Mouse (Mus musculus) cerebellum, adult 18-20 months (tissue): ENCODE data around the gene Mok.
A peak's percentile ranks its signal among the peaks of the same experiment; 100 is the strongest.

Experiments used
- DNase-seq, 2 experiments: peaks; one replicate each; pipeline ENCODE4 v3.0.0; 2021

Mok gene

DNA sequence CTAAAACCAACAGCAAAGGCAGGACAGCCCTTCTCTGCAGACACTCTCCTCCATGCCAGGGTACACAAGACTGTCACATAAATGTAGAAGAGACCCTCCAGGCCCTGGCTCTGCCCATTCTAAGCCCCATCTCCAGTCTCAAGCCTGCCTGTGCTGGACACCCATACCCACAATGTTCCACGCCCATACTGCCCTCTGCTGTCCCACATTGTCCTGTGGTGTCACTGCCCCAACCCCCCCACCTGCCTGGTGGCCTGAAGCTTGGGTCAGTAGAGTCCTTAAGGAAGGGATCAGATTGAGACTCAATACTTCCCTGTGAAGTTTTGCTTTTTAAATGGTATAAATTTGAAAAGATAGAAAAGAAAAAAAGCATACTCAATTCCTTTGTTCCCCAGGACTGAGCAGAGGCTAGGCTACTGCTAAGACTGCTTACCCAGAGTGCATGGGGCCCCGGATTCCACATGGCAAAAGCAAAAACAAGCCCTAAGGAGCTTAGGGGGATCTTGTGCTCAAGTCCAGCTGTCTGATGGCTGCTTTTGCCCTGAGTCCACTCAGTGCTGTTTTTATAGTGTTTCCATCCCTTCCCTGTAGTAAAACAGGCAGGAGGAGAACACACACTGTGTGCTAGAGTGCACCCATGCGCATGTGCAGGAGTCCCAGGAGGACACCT, 34.3 kb downstream of the Mok start:
- DNase-seq: peak; percentile 48 to 58

DNA sequence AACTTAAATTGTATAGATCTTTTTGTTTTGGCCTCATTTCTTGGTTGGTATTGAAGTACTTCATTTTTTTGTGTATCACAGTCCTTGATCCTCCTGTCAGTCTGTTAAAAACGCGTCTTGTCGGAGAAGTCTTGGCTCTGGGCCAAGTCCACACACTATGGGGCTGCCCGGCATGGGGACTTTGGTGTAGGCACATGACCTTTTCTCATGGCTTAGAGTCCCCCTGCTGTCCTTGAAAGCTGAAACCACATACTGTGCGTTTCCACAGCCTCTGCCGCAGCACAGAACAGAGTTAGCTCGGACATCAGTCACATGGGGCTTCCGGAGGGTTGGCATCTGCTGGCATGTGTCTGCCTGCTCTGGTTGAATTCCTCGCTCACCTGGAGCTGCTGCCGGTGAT, 36.5 kb downstream of the Mok start:
- DNase-seq: peak; percentile 45 to 51

DNA sequence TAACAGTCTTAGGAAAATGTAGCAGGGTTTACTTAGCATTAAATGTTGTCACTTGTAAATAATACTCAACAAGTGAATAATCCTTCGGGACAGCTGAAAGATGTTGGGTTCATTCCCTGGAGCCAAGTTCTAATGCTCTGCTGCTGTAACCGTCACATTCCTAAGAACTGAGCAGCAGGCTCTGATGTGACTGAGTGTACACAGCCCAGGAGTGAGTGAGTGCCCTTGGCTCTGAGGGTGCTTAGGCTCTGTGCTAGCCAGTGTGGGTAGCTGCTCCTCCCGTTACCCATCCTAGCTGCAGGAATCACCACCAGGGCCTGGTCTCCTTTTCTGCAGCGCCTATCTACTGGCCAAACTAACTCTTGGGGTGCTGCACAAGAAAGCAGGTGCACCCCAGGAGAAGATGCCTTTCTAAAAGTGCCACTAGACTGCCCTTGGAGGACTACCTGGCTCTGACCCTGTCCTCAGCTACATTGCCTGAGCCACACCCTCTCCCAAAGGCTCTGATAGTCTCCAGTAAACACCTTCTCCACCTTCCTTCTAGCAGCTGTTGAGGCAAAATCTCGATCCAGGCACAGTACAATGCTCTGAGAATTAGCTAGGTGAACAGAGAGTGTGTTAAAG, 38.0 kb downstream of the Mok start:
- no peak for DNase-seq

DNA sequence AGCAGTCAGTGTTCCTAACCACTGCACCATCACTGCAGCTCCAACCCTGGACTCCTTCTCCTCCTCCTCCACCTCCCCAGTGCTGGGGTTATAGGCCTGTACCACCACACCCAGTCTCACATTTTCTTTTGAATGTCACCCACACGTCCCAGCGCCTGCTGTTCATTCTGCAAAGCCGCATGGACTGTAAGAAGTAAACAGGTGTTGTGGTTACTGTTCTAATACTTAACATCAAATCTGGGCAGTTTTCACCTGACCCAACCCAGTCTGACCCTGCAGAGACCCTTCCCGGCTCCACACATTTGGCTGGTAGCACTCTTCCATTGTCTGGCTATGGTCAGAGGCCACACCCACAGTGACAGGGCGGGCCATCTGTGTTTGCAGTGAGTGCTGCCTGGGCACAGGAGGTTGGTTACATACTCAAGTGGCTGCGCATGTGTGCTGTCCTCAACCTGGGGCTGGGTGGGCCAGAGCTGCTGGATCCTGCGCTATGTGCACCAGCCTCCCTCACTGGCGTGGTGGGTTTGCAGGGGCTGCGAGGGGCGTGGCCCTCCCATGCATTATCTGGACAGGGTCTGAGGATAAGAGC, 38.8 kb downstream of the Mok start:
- no peak for DNase-seq

DNA sequence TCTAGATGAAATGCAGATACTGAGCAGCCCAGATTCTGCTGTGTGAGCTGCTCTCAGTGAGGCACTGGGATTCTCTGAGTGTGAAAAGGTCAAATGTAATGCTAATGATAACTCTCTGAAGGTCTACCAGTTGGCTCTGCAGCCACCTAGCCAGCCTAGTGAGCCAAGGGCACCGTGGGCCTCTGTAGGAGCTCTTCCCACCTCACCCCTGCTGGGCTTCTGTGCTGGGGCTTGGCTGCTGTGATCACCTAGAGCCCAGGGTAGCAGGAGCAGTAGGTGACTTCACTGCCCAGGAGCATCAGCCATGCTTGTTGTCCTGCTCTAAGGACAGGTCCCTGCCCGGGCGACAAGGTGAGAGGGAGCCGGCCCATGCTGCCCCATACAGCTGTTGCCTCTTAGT, 41.5 kb downstream of the Mok start:
- no peak for DNase-seq

DNA sequence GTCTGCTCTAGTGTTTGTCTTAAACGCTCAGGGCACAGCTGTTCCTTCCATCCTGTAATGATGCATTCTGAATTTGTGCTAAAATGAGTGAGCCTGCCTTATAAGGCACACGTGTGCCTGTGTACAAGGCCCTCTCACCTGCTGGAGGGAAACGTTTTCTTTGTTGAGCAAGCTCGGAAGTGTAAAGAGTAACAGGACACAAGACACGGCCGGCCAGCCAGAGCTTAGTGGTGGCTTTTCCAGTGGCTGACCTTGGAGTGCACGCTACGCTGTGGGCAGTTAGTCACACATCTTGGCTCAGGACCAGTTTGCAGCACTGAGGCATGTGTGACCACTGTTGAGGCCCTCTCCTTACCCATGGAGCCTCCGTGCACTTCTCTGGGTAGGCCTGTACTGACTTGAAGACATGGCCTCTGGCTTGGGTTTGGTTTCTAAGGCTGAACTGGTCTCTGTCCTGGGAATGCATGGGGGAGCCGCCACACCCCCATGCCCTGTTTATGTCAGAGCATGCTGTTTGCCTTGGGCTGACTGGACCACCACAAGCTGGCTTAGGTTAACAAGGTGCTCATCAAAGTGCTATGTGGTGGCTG, 42.8 kb downstream of the Mok start:
- no peak for DNase-seq

DNA sequence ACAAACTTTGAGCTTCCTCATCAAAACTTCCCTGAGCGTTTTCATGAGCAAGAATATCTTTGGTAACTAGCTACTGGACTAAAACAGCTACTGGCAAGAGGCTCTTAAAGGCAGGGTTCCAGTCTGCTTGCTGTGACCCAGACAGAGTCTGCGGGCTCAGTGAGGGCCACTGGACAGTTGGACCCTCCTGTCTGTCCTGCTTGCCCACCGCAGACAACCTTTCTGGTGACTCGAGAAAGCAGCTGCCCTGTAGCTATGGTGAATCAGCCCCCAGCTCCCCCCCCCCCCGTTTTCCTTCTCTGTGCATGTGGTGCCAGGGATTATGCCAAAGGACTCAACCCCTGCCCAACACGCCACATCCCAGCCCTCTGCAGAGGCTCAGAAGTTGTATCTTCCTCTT, 43.5 kb downstream of the Mok start:
- no peak for DNase-seq

DNA sequence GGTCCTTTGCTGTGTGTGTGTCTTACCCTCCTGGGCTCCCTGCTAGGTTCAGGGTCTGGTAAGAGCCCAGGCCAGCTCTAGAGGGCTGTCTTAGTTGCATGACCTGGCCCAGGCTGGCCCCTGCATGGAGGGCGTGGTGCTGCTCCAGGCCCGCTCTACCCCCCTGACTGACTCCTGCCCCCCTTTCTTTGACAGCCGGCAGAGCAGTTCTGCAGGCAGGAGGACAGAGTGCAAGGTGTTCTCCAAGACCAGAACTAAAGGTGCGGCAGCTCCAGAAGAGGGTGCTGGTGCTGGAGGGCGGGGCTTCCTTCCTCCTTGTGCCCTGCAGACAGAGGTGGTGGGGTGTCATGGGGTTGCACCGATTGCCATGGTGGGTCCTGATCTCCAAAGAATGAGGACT, 44.0 kb downstream of the Mok start:
- DNase-seq: no peak

DNA sequence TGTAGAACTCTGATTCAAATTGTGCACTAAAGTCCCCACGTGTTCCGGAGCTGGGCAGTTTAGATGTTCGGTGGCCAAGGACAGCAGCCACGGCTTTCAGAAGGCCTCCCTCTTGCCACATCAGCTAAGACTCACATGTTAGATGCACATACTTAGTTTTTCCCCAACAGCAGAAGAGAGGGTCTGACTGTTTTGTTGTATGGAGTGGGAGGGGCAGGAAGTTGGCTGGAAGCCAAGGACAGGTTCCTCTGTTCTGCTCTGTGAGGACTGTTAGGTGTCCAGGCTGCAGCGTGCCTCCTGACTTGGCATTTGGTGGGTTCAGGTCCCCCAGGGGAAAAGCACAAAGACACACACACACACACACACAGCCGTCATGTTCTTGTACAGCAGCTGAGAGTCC, 45.7 kb downstream of the Mok start:
- no peak for DNase-seq

DNA sequence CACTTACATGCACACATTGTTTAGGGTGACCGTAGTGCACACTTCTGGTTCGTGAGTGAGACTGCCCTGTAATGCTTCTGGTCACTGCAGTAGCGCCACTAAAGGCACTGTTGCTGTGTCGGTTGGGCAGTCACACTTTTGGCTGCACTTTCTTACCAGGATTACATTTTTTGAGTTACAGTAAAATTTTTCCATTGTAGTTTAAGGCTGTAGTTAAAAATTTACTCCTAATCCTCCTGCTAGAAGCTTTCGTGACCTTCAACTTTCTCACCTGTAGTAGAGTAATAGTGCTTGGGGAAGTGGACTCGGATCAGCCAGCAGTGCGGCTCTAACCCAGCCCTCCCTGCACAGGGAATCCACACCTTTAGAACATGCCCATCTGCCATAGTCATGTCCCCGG, 49.7 kb downstream of the Mok start:
- DNase-seq: no peak

DNA sequence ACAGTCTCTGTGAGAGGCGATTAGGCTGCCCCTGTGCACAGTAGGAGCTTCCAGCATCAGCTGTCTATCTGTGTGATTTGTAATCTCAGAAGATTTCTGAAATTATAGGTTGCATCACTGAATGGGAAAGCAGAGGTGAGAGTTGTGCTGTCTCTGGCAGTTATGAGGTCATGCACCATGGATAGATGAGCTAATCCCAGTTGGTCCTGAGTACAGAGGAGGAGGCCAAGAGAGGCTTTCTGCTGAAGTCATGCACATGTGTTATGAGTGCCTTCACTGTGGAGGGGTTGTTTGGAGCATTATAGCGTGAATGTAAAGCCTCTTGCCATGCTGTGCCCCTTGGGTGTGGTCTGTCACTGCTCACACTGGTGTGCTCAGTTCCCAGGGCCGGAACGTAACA, 50.2 kb downstream of the Mok start:
- DNase-seq: no peak

DNA sequence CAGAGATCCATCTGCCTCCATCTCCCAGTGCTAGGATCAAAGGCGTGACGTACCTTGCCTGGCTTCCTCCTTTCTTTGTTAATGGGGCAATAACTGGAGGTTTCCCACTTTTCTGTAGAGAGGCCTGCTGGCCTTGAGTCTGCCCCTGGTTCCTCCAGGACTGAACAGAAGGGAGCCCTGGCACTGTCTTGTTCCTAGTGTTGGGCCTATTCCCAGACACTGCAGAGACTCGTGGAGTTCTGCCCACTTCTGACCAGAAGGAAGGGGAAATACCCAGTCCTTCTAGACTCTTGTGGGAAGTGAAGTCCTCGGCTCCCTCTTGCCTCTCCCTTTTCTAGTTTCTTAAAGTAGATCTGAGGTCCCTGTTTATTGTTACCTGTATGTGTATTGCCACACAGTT, 54.5 kb downstream of the Mok start:
- DNase-seq: peak; percentile 76 to 88

DNA sequence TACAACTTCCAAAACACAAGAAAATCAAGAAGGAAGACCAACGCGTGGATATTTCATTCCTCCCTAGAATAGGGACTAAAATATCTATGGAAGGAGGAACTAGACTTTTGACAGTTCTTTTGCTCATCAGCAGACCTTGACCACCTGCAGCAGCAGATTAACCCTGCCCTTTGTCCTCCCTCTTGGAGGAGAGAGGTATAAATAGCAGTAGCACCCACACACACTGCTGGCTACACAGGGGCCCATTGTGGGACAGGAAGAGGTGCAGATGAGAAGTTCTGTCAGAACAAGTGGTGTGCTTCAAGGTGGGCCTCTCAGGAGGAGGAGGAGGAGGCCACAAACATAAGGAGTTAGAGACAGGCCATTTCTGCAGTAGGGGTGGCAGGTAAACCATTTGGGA, 56.5 kb downstream of the Mok start:
- DNase-seq: no peak

DNA sequence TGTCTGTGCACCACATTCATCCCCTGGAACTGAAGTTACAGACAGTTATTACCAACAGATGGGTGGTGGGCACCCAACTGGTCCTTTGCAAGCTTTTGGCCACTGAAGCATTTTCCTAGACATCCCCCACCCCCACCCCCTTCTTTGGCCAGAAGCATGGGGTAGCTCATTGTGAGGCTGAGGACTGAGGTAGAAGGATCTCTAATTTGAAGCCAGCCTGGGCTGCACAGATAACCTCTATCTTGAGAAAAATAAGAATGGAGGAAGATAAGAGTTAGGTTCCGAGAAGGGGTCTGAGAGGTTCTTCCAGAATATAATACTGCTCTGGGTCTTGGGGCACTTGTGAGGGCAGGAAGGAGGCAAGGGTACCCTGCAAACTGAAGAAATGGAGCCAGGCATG, 58.5 kb downstream of the Mok start:
- no peak for DNase-seq

DNA sequence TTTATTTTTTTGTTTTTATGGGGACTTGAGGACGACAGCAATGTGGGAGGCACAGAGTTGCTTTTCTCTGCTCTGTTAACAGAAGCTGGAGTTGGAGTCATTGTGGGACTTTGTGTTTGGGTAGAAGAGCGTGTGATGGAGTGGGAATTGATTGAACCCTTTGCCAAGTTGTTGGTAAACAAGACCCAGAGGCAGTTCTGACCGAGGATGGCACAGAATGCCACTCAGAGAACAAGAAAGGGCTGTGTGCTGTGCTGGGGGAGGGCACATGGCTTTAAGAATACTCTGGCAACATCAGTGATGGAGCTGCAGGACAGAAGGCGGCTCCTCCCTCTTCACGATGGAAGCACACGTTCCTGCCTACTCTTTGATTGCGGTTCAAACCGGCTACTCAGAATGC, 59.6 kb downstream of the Mok start:
- peak in 1 of 2 experiments; percentile 28 for DNase-seq

DNA sequence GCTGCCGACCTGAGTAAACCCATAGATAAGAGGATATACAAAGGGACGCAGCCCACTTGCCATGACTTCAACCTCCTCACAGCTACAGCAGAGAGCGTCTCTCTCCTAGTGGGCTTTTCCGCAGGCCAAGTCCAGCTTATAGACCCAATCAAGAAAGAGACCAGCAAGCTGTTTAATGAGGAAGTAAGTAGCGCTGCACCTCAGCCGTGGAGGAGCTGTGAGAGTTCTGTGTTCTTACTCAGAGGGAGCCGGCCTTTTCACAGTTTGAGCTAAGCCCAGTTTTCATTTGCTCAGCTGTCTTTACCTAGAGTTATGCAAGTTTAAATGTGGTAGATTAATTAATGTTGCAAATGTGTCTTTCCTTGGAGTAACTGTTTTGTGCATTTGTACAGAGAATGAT, 61.4 kb downstream of the Mok start:
- DNase-seq: no peak

DNA sequence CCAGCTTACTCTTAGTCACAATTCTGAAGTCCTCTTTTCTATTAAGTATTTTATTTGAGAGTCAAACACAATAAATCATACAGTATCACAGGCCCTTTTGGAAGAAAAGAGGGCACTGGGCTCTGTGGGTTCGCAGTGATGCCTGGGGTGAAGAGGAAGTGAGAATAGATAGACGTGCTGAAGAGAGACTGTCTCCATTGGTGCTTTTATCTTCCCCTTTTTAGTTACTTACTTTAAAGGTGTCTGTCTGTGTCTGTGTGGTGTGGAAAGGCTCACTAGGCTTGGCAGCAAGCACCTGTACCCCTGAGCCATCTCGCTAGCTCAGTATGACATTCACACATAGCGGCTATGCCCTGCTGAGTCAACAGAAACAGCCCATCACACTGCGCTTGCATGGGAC, 62.9 kb downstream of the Mok start:
- no peak for DNase-seq

DNA sequence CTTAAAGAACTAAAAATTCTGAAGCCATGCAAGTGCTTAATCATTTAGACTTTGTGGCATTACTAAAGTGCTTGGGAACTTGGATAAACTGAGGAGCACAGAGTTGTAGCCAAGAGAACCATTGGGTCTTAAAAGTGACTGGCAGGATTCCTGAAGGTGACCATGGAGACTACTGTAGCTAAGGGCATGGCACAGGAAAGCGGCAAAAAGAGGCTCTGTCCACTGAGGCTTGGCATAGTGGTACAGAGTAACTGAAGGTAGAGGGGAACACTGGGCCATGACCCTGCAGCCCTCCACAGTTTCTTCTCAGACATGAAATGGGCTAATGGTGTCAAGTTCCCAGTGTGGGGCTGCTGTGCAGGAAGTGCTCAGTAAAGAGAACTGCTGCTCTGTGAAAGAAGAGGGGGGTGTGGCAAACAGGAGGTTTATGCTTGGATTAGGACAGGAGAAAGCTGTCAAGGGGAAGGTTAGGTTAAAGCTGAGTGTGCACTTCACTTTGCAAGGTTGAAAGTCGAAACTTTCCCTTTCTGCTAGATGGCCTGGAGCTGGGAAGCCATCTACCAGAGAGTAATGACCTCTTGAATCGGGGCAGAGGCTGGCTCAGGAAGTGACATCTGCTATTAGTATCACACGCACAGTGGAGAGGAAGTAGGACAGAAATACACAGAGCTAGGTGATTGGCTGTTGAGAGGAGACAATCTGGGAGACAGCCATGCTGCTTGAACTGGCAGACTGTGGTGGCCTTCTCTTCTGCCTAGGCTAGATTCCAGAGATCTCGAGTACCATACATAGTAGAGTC, 64.9 kb downstream of the Mok start:
- DNase-seq: no peak

DNA sequence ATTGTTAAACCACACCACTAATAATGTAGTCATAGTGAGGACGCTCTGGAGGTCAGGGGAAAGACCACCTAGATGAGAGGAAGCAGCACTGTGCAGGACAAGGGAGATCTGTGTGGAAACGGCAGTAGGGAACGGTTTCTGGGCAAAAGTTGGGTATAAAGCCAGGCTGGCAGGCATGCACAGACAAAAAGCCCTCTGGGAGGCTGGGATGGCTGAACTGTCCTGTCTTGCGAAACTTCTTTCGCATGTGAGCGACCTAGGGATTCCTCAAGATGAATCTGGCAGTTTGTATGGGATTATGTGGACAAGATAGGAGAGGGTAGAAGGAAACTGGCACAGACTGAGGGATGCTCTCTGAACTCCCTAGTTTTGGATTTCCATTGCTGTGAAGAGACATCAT, 68.8 kb downstream of the Mok start:
- no peak for DNase-seq

DNA sequence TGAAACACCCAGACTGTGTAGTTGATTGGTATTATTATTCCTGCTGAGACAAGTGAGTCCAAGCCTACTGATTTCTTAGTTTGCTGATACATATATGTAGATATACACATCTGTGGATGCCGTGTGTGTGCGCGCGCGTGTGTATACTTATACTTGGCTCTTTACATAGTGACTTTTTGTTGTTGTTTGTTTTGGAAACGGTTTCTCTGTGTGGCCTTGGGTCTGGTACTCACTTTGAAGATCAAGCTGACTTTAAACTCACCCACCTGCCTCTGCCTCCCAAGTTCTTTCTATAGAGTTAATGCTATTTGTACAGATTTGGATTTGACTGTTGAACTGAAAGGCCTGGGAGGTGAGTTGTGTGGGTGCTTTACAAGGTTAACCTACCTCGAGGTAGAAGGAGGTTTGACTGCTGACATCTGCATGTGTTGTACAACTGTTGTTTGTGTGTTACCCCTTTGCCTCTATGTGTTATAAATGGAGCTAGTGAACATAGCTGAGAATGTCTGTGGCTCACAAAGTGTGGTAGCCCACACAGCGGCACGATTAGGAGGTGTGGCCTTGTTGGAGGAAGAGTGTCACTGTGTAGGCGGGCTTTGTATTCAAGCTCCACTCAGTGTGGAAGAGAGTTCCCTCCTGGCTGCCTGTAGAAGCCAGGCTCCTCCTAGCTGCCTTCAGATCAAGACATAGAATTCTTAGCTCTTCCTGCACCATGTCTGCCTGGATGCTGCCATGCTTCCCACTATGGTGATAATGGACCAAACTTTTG, 70.1 kb downstream of the Mok start:
- no peak for DNase-seq

DNA sequence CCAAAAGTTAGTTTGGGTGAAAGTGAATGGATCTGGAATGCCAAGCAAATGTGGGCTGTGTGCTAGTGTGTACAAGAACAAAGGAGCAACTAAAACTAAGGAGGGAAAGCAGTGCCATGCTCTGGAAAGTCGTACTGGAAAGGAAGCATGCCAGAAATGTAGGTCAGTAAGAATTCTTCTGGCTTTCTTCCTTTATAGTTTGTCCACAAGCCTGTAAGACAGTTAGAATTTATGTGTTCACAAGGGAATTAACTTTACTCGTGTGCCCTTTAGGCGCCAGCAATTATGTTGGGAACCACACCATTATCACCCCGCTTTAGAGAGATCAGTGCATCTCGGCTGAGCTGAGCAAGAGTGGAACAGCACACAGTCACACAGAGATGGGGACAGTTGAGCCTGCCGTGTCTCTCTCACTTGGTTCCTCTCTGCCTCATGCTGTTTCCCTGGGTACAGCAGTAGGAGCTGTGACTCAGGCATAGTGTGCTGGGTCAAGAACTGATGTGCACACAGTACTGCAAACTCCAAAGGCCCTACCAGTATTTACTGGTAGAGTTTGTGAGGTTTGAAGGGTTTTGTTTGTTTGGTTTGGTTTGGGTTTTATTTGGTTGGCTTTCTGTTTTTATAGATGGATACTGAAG, 71.0 kb downstream of the Mok start:
- DNase-seq: no peak

DNA sequence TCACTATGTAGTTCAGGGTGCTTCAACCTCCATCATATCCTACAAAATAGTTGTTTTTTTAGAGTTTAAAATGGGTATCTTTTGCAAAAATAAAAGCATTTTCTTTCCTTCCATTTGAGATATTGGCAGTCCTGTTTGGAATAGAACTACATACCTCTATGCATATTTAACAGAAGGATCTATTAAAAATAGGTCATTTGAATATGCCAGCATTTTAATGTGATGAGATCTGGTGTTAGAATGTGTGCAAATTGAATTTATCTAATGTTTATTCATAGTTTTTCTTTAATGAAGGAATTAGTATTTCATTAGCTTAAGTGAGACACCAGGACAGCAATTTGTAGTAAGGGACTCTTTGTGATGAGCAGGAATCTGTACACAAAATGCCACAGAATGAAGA, 72.2 kb downstream of the Mok start:
- DNase-seq: no peak
